Mouse (Mus musculus): ENCODE results near the gene Smr2.
"Not testable (repeated sequence)": the region's sequence is repeated elsewhere in the genome, so short reads cannot be mapped to it uniquely, and the experiment has no call there.

The Smr2 gene

GRCm38 (mm10) chr5:88086256-88086655, at the start of gene Smr2:
Gene Smr2 (plus strand): TSS chr5:88086556.
- DNase-seq (ENCODE audit: low spot score in 2 of 2): not testable (repeated sequence)

DNA sequence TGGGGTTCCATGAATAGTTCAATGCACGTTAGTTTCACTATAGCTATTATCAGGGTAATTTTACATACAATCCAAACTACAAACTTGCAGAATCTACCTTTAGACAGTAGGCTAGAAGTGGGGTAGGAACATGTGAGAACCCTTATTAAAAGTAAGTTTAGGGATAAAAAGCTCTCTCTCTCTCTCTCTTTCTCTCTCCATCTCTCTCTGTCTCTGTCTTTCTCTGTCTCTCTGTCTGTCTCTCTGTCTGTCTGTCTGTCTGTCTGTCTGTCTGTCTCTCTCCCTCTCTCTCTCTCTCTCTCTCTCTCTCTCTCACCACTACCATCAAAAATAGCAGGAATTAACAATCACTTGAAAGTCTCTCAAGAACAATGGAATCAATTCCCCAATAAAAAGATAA, 25.1 kb downstream of the Smr2 start, which contains the start of gene Gm11116:
Gene Gm11116, minus strand, starts transcription at position 101 of the 400 bp plus-strand sequence.
- DNase-seq (ENCODE audit: low spot score in 2 of 2): no peak

GRCm38 (mm10) chr5:88153999-88154398, 67.6 kb downstream of the Smr2 start, which contains the start of gene Gm11115:
Gene Gm11115 (minus strand): TSS chr5:88154099.
- no peak for DNase-seq (ENCODE audit: low spot score in 2 of 2)
